Mouse (Mus musculus): ENCODE measurements around the gene Ptprk. TPM values are rescaled to one million over a fixed set of nuclear protein-coding genes. Genes with fewer than 3 reads are reported as not detected.

The Ptprk gene
- 7.1 and 7.9 TPM in 2 replicates for polyA plus RNA-seq (2016; fragmentation: Nextera tagmentation; extraction: Ambion mirVana)

- Histone ChIP-seq H3K9me3 (replicated peaks) (no peaks in the 10 kb centered on the region), H3K4me2 (peak within 1 kb of the TSS; percentile 66), H3K9ac (peak within 1 kb of the TSS; percentile 65), H3K27me3 (replicated peaks) (peaks cover 39% of the 10 kb centered on the region), H3K36me3 (no peaks in the 10 kb centered on the region), H3K27ac (peak within 1 kb of the TSS; percentile 75), H3K4me1 (no peaks in the 10 kb centered on the region), H3K4me3 (peak within 1 kb of the TSS; percentile 60)
- peak; percentile 92 for ATAC-seq
- WGBS (ENCODE audit: insufficient replicate concordance), result under 1% methylated on average over 68 of the region's 77 CpGs
Measured at GRCm38 (mm10) chr10:28074653-28075451, at the start of gene Ptprk. Gene Ptprk (plus strand): TSS chr10:28074820.

- Histone ChIP-seq H3K27ac (no peak overlapping the region), H3K9ac (no peak overlapping the region), H3K4me2 (no peak overlapping the region), H3K4me3 (no peak overlapping the region), H3K9me3 (replicated peaks) (no peaks in the 10 kb centered on the region), H3K36me3 (no peaks in the 10 kb centered on the region), H3K27me3 (replicated peaks) (no peaks in the 10 kb centered on the region), H3K4me1 (no peaks in the 10 kb centered on the region)
- no peak for ATAC-seq
- WGBS (ENCODE audit: insufficient replicate concordance), result 43% methylated on average over 2 of the region's 2 CpGs
Measured at GRCm38 (mm10) chr10:28027791-28028190, 46.8 kb upstream of the Ptprk start.

- H3K4me1 ChIP-seq, result no peaks in the 10 kb centered on the region
- no peak for ATAC-seq
- no peak overlapping the region for H3K9ac ChIP-seq
- no peaks in the 10 kb centered on the region for H3K36me3 ChIP-seq
- no peak overlapping the region for H3K27ac ChIP-seq
- H3K4me3 ChIP-seq, result no peak overlapping the region
- WGBS (ENCODE audit: insufficient replicate concordance), result 62% methylated on average over 1 of the region's 1 CpGs
- no peaks in the 10 kb centered on the region for H3K9me3 ChIP-seq (replicated peaks)
- H3K4me2 ChIP-seq, result no peak overlapping the region
- H3K27me3 ChIP-seq (replicated peaks), result no peaks in the 10 kb centered on the region
Measured at GRCm38 (mm10) chr10:28036456-28036855, 38.2 kb upstream of the Ptprk start.

GRCm38 (mm10) chr10:28054764-28055163 lies 19.9 kb upstream of the Ptprk start:
- Histone ChIP-seq H3K4me3 (no peak overlapping the region), H3K4me2 (no peak overlapping the region), H3K4me1 (no peaks in the 10 kb centered on the region), H3K36me3 (no peaks in the 10 kb centered on the region), H3K9ac (no peak overlapping the region), H3K27me3 (replicated peaks) (no peaks in the 10 kb centered on the region), H3K9me3 (replicated peaks) (no peaks in the 10 kb centered on the region), H3K27ac (no peak overlapping the region)
- WGBS (ENCODE audit: insufficient replicate concordance), result 73% methylated on average over 4 of the region's 4 CpGs
- ATAC-seq, result no peak

- Histone ChIP-seq H3K4me3 (no peak overlapping the region), H3K27ac (no peak overlapping the region), H3K4me2 (no peak overlapping the region), H3K9ac (no peak overlapping the region), H3K4me1 (no peaks in the 10 kb centered on the region), H3K27me3 (replicated peaks) (no peaks in the 10 kb centered on the region), H3K9me3 (replicated peaks) (no peaks in the 10 kb centered on the region), H3K36me3 (no peaks in the 10 kb centered on the region)
- 59% methylated on average over 1 of the region's 1 CpGs for WGBS (ENCODE audit: insufficient replicate concordance)
- ATAC-seq, result no peak
Measured at GRCm38 (mm10) chr10:28059222-28059621, 15.4 kb upstream of the Ptprk start.

GRCm38 (mm10) chr10:28067997-28068396 lies 6.6 kb upstream of the Ptprk start:
- ATAC-seq, result no peak
- Histone ChIP-seq H3K9me3 (replicated peaks) (no peaks in the 10 kb centered on the region), H3K9ac (no peak overlapping the region), H3K4me3 (no peak overlapping the region), H3K27ac (no peak overlapping the region), H3K4me2 (no peak overlapping the region), H3K4me1 (no peaks in the 10 kb centered on the region), H3K36me3 (no peaks in the 10 kb centered on the region), H3K27me3 (replicated peaks) (0 out of 2 replicates have a peak, but pooled peaks cover 2% of the 10 kb centered on the region)
- 79% methylated on average over 5 of the region's 5 CpGs for WGBS (ENCODE audit: insufficient replicate concordance)

- peak overlapping the region; percentile 75; the same call in 1 of the 2 replicates for H3K27ac ChIP-seq
- ATAC-seq, result no peak; the same call in 1 of the 2 replicates
Measured at GRCm38 (mm10) chr10:28073991-28074652, 498 bp upstream of the Ptprk start.

GRCm38 (mm10) chr10:28075491-28076035 lies 943 bp downstream of the Ptprk start:
- Histone ChIP-seq H3K4me1 (no peaks in the 10 kb centered on the region), H3K27me3 (replicated peaks) (peaks cover 39% of the 10 kb centered on the region), H3K27ac (peak overlapping the region; percentile 75; the same call in 1 of the 2 replicates), H3K36me3 (no peaks in the 10 kb centered on the region), H3K9ac (peak overlapping the region; percentile 65; the same call in 1 of the 2 replicates), H3K9me3 (replicated peaks) (no peaks in the 10 kb centered on the region), H3K4me2 (peak overlapping the region; percentile 66), H3K4me3 (peak overlapping the region; percentile 60)
- ATAC-seq, result 0 out of 2 replicates have a peak, but pooled peaks have one; percentile 25
- WGBS (ENCODE audit: insufficient replicate concordance), result under 1% methylated on average over 22 of the region's 22 CpGs

More at GRCm38 (mm10) chr10:28073991-28074652, 498 bp upstream of the Ptprk start:
- Histone ChIP-seq H3K4me2 (peak overlapping the region; percentile 66), H3K9me3 (replicated peaks) (no peaks in the 10 kb centered on the region), H3K27me3 (replicated peaks) (peaks cover 39% of the 10 kb centered on the region), H3K9ac (peak overlapping the region; percentile 55), H3K4me3 (peak overlapping the region; percentile 60), H3K4me1 (no peaks in the 10 kb centered on the region), H3K36me3 (no peaks in the 10 kb centered on the region)
- under 1% methylated on average over 18 of the region's 26 CpGs for WGBS (ENCODE audit: insufficient replicate concordance)

GRCm38 (mm10) chr10:28076036-28076855 lies 1.6 kb downstream of the Ptprk start:
- ATAC-seq, result no peak
- Histone ChIP-seq H3K4me3 (peak overlapping the region; percentile 60), H3K9ac (peak overlapping the region; percentile 28), H3K4me1 (no peaks in the 10 kb centered on the region), H3K4me2 (peak overlapping the region; percentile 66), H3K27ac (no peak overlapping the region), H3K9me3 (replicated peaks) (no peaks in the 10 kb centered on the region), H3K27me3 (replicated peaks) (peaks cover 39% of the 10 kb centered on the region), H3K36me3 (no peaks in the 10 kb centered on the region)
- WGBS (ENCODE audit: insufficient replicate concordance), result 10% methylated on average over 30 of the region's 30 CpGs

- Histone ChIP-seq H3K27me3 (replicated peaks) (peaks cover 33% of the 10 kb centered on the region), H3K36me3 (no peaks in the 10 kb centered on the region), H3K27ac (no peak overlapping the region), H3K4me3 (no peak overlapping the region), H3K4me2 (no peak overlapping the region), H3K9me3 (replicated peaks) (no peaks in the 10 kb centered on the region), H3K4me1 (no peaks in the 10 kb centered on the region), H3K9ac (no peak overlapping the region)
- no peak for ATAC-seq
- 66% methylated on average over 1 of the region's 1 CpGs for WGBS (ENCODE audit: insufficient replicate concordance)
Measured at GRCm38 (mm10) chr10:28078270-28078669, 3.6 kb downstream of the Ptprk start.

- Histone ChIP-seq H3K36me3 (no peaks in the 10 kb centered on the region), H3K9ac (no peak overlapping the region), H3K4me3 (no peak overlapping the region), H3K27ac (no peak overlapping the region), H3K9me3 (replicated peaks) (no peaks in the 10 kb centered on the region), H3K4me1 (no peaks in the 10 kb centered on the region), H3K4me2 (no peak overlapping the region), H3K27me3 (replicated peaks) (peaks cover 7% of the 10 kb centered on the region)
- WGBS (ENCODE audit: insufficient replicate concordance), result 79% methylated on average over 2 of the region's 2 CpGs
- ATAC-seq, result no peak
Measured at GRCm38 (mm10) chr10:28081221-28081620, 6.6 kb downstream of the Ptprk start.

Data from liver, embryonic 12.5 days (tissue).